Mouse (Mus musculus): Measurements from ENCODE around the gene Tub.

Tub gene

GRCm38 (mm10) chr7:109029961-109030465 lies 79.9 kb downstream of the Tub start:
- peak in 1 of 2 experiments; percentile 21 for DNase-seq (ENCODE audit: low spot score in 2 of 2)

- peak; percentile 29 to 39 for DNase-seq (ENCODE audit: low spot score in 2 of 2)
These were observed 81.2 kb downstream of the Tub start for GRCm38 (mm10) chr7:109031331-109031730.

DNA sequence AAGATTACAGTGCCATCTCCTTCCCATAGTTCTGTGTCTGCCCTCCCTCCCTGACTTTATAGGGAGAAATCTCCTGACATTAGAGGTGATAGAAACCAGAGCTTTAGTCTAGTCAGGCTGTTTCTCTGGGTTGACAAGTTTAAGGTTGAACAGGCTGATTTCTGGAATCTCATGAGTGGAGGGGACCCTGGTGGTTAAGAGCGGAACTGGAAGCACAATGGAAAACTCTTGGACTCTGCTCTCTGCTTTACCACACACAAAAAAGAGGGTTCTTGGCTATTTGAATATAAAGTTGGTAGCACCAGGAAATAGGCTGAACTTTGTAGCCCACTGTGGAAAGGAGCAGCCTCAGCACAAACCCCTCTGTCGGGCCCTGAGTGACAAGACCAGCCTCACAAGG lies 81.9 kb downstream of the Tub start:
- peak in 1 of 2 experiments; percentile 20 for DNase-seq (ENCODE audit: low spot score in 2 of 2)

- peak in 1 of 2 experiments; percentile 18 for DNase-seq (ENCODE audit: low spot score in 2 of 2)
These were observed 88.1 kb downstream of the Tub start for GRCm38 (mm10) chr7:109038121-109038735.

- peak in 1 of 2 experiments; percentile 11 for DNase-seq (ENCODE audit: low spot score in 2 of 2)
These were observed 88.8 kb downstream of the Tub start for GRCm38 (mm10) chr7:109038987-109039386.

DNA sequence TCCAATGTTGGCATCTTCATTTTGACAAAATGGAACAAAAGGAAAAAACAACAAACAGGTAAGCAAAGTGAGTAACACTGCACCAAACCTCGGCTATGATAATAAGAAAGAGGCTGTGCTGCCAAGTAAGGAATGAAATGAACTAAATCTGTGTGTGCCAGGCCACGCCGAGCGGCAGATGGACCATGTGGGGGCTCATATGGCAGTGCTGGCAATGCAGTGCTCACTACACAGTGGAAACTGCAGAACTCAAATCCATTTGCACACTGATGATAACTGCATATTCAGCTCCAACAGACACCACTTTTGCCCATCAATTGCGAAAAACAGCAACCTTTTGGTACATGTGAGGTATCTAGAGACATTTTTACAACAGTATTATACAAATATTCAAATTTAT lies 89.3 kb downstream of the Tub start:
- DNase-seq (ENCODE audit: low spot score in 2 of 2), result peak; percentile 76 to 82

DNA sequence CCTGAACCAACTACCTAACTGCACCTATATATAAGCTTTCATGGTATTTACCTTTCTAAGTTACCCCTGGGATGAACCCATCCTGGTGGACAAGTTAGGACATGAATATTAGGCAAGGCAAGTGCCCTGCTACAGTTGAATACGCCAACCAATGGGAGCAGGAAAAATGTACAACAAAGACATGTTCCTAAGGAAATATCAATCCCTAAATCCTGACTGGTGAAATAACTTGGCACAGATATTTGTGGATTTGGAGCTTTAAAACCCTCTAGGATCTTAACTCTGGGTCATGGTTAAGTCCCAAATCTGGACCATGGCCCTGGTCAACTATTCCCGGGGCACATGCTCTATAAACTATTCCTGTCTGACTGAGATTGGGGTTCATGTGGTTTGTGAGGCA lies 95.7 kb downstream of the Tub start:
- no peak for DNase-seq (ENCODE audit: low spot score in 2 of 2)

DNA sequence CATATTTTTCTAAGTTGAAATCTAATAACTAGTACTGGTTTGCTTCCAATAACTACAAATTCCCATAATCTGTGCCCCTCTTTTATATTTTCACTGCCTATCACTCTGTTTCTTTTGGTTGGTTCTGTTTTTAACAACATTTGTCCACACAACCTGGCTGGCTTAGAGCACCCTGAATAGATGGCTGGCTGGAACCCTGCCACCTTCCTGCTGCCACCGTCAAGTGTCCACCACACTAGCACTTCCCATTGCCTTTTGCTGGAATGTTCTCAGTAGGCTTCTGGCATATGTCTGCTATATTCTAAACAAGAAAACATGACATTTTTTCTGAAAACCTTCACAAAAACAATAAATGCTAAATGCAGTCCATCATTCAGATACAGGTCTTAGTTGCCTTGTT lies 100.7 kb downstream of the Tub start:
- no peak for DNase-seq (ENCODE audit: low spot score in 2 of 2)

DNA sequence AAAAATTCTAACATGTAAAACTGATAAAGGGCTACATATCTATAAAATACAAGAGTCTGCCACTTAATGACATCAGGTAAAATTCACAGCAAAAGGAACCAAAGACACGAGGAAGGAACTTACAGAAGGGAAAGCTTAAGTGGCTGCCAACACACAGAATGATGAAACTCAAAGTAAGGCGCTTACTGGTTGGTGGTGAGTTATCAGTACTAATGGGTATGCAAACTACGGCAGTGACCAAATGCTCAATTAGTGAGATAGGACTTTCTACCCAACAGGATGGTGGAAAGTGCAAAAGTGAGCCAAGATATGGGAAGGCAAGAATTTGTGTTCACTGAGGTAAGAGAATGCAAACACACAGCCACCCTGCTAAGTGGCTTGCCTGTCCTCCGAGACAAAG lies 109.4 kb downstream of the Tub start:
- no peak for DNase-seq (ENCODE audit: low spot score in 2 of 2)

GRCm38 (mm10) chr7:109069641-109070040 lies 119.5 kb downstream of the Tub start:
- DNase-seq (ENCODE audit: low spot score in 2 of 2), result no peak

GRCm38 (mm10) chr7:109072326-109072725 lies 122.2 kb downstream of the Tub start:
- DNase-seq (ENCODE audit: low spot score in 2 of 2), result no peak

DNA sequence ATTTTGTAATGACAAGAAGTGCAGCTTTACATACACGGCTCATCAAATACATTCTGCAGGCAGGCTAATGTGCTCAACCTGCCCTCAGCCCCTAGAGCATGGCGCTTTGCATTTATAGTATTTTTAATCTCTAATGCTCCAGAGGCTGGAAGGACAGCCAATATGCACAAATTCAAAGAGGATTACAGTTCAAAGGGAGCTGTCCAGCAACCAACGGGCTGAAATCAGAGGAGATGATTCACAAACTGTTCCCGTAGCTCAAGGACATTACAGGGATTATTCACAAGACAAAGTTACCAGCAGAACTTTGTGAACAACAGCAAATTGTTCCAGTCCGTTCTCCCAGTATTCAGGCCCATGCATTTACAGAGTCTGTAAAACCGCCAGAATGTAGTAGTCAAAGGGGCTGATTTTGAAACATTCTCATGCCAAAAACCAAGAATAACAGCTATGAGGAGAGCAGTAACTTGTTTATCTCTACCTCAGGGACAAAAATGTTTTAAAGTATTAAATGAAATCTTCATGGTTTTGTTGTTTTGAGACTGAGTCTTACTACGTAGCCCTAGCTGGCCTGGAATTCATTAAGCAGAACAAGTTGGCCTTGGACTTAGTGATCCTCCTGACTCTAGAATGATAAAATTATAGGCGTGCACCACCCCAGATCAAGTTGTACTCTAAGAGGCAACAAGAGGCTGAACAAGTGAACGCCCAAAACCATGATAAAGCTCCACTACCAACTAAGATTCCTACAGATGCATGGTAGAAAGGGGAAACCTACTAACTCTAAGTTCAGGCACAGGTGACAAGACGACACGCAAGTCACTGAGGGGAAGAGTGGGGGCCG lies 132.4 kb downstream of the Tub start:
- DNase-seq (ENCODE audit: low spot score in 2 of 2), result no peak

DNA sequence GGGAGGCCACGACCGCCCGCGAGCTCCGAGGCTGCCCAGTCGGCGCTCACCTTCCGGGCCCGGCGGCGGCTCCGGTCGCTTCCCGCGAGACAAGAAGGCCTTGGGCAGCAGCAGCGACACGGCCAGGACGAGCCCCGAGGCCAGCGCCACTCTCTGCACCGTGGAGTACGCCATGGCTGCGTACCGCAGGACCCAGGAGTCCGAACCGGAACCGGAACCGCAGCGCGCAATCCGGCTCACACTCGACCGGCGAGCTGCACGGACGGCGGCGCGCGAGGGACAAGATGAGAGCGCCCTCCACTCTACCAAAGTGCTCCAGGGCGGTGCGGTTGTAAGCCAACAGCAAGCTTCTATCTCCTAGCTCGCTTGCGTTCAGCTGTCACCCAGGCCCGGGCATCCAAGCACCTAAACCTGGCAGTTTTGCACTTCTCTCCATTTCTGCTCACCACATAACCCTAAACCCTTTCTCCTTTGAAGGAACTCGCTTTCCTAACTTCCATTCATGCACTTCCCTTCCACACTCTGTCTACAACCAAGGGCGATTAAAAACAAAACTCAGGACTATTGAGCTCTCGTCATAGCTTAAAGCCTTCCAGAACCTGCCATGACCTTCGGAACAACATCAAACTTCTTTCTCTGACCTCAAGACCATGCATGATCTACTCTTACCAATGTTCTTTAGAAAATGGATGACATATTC lies 133.1 kb downstream of the Tub start, which contains the start of gene Ric3:
Gene Ric3 (minus strand): TSS at position 219 of the 700 bp plus-strand sequence.
- DNase-seq (ENCODE audit: low spot score in 2 of 2), result peak; percentile 93 to 94

- DNase-seq (ENCODE audit: low spot score in 2 of 2), result peak in 1 of 2 experiments; percentile 48
These were observed 133.7 kb downstream of the Tub start for GRCm38 (mm10) chr7:109083813-109084184.
